Mouse (Mus musculus) heart, adult 2 months (tissue): ENCODE results near the gene Slc35a3.

Experiments used
- CTCF ChIP-seq: fragments of 200-600 bp; IDR thresholded peaks from 2 replicates; pipeline ENCODE4 v1.8.1; 2022; ENCODE audit warnings: antibody characterized with exemption, mild to moderate bottlenecking, moderate library complexity
- EP300 ChIP-seq: fragments of 200-500 bp; IDR thresholded peaks from 2 replicates; pipeline ENCODE4 v1.6.1; 2011; ENCODE audit warnings: low read depth, low read length, control low read depth; ENCODE audit not compliant: insufficient read depth
- POLR2A ChIP-seq: fragments of 200-500 bp; IDR thresholded peaks from 2 replicates; pipeline ENCODE4 v1.6.1; 2011; ENCODE audit warnings: mild to moderate bottlenecking, low read depth, low read length, control low read depth; ENCODE audit not compliant: insufficient read depth

GRCm38 (mm10) chr3:116634853-116635252 is 77.8 kb downstream of the Slc35a3 start:
- TF ChIP-seq POLR2A = no peak
- TF ChIP-seq CTCF = no peak
- TF ChIP-seq EP300 = no peak
